Mouse (Mus musculus): ENCODE measurements around the gene Gm21783. TPM values are rescaled to one million over a fixed set of nuclear protein-coding genes. Genes with fewer than 3 reads are reported as not detected.
"Not testable (repeated sequence)": the region's sequence is repeated elsewhere in the genome, so short reads cannot be mapped to it uniquely, and the experiment has no call there.

Gm21783 gene
- total RNA-seq (2018; cell fraction: chromatin; rRNA removed): not detected
- not detected for total RNA-seq (2018; cell fraction: cytosol; rRNA removed)
- total RNA-seq (2018; cell fraction: nucleus; rRNA removed): not detected
- not detected in 3 replicates for polyA plus RNA-seq (2018)

DNA sequence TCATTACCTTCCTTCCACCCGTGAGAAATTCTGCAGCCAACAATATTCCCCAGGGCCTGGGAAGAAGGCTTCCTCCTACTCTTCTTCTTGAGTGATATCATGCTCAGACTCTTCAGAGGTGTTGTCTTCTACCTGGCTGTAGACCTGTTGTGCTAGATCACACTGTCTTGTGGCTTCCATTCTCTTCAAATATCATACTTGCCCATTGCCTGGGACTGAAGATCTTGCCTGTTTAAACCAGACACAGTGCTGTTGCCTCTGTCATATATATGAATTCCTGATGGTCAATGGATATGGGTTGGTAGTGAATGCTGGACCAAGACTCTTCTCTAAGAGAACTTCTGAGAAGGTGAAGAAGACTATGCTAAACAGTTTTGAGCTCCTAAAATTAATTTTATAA, at the start of gene Gm21783:
Gene Gm21783, minus strand, starts transcription at position 101 of the 400 bp plus-strand sequence.
- not testable (repeated sequence) for H3K79me2 ChIP-seq (ENCODE audit: inconsistent target); H3K4me3 ChIP-seq (ENCODE audit: inconsistent target); H3K36me3 ChIP-seq (ENCODE audit: inconsistent target); H3K27ac ChIP-seq
- WGBS (ENCODE audit: missing documents): no CpG with 5 or more reads among the region's 1 CpGs

Measured in macrophage (primary cell).